Mouse (Mus musculus): ENCODE data around the gene Camkmt.

The Camkmt gene

DNA sequence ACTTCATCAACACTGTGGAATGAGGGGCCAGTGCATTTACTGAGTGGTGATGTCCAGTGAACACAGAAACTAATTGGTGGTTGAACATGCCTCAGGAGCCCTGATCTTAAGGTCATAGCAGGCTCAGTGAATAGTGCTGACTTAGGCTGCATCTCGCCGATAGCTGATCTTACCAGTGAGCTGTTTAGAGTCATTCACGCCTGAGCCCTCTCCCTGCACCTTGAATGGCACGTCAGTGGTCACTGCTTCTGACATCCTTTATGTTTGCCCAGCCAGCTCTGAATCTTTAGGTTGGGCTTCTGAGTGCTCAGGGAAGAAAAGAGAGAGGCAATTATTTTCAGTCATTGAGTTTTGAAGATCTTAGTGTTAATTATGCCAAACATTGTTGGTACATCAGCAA, 81.6 kb downstream of the Camkmt start:
- no peak for DNase-seq

DNA sequence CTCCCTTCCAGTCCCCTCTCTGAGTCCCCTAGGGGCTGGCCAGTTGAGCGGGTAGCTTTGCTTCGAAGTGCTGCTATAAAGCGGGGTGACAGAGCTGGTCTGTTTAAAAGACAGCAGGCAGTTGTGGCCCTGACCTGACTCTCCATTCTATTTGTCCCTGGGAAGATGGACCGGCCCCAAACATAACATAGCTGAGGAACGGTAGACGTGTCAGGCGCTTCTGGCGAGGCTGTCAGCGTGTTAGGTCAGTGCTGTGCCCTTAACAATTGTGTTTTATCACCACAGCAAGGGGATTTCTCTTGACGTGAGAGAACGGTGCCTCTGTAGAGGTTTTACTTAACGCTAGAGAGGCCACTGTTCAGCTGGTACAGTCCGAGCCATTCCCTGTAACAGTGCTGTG, 86.9 kb downstream of the Camkmt start:
- DNase-seq: no peak

DNA sequence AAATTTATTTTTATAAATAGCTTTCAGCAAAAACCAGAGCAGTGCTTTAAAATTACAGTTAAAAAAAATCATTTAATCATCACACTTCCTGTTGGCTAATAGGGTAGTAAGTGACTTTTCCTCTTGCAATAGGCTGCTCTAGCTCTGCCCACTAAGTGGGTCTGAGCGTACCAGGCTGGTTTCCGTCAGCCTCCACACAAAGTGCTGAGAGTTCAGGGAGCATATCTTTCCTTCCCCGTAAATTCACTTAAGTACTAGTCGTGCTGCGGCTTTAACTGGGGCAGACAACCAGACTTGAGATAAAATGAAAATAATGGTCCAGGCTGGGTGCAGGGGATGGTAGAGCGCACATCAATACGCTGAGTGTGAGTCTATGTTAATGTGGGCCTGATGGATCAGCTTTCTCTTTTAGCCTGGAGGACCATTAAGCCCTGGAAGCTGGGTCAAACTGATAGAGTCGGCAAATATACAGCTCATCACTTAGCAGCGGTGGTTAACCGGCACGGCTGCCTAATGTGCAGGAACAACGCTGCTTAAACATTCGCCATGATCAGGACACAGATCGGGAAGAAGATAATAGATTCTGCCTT, 90.2 kb downstream of the Camkmt start:
- no peak for DNase-seq

DNA sequence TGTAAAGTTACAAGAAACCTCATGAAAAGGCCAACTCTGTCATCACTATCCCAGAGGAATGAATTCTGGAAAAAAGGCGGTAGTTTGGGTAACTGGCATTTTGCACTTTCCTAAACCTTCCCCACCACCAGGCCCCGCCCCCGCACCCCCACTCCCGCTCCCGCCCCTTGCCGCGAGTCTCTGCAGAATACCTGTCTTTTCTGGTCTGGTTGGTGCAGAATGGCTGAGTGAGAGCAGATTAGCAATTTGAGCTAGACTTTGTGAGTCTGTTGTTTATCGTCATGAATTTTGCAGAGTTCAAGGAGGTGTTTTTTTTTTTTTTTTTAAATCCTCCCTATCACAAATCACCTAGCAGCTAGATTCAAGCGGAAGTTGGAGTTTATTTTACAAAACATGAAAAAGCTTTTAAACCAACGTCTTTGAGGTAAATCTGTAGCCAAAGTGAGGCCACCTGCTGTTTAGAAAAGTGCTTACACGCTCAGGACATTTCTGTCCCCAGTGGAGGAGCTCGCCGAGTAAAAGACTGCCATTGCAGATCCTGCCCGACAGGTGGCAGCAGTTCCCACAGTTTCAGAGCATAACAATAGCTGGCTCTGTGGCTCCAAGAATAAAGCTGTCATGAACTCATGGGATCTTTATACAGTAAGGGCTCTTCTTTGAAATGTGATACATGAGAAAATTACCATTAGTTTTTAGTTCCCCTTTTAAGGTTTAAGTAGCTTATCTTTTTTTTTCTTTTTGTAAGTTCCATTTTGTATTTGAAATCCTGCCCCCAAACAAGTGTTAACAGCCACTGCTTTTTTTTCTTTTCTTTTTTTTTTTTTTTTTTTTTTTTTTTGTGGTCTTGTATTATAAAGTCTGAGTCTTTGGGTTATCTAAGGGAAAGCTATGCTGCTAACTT, 99.1 kb downstream of the Camkmt start:
- peak; percentile 84 to 89 for DNase-seq

DNA sequence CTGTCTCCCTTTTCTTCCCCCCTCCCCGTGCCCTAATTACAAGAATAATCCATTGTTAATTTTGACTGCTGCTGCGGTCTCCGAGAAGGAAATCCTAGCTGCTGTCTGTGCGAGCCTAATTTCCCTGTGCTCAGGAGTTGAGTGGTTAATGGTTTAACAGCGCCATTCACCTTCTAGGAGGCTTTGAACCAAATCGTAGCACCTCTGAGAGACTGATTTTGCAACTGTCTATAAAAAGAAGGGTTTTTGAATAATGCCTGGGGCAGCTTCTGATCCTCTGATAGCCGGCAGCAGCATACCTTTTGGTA, 99.7 kb downstream of the Camkmt start:
- no peak for DNase-seq

DNA sequence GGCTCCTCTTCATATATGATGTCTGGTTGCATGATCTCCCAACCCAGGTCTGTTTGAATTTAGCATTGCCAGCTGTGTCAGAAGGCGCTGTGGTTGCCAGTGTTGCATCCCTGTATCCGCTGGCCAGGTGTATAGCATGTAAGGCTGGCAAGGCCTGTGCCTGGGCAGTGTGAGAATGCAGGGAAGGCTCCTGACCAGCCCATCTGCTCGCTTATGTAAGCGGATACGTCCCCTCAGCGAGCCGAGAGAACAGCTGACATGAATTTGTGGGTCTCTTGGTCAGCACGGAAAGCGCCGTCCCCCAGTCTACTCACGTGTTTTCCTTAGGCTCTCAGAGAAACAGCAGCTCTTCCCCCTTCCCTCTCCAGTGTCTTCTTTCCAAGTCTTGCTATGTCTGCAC, 102.9 kb downstream of the Camkmt start:
- DNase-seq: no peak

DNA sequence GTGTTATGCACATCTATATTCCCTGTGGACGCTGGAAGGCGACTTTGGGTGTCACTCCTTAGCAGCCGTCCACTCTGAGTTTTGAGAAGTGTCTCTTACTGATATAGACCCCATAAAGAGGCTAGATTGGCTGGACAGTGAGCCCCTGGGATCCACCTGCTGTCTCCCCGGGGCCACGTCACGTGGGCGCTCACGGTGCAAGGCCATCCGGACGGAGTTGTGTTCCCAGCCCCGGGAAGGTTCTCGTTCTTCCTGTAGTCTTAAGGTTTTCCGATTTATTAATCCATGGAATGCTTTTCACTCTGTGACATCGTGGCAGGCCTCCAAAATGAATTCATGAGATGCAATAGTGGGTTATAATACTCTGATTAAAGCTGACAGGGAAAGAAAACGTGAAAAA, 108.4 kb downstream of the Camkmt start:
- no peak for DNase-seq

DNA sequence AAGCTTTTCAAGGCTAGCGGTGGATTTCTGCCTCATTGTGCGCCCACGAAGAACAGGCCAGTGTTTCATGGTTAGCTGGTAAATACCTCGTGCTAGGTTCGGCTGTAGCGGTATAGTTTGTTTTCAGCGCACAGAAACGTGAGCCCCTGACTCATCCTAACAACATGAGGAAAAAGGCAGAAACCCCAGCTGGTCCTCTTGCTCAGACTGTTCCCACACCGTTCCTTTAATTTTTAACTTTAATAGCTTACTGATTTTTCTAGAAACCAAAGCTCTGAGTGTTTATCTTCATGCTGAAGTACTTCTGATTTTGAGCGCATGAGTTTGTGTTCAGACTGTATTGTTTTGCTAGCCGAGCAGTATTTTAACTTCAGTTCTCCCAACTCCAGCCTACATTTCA, 109.0 kb downstream of the Camkmt start:
- no peak for DNase-seq

DNA sequence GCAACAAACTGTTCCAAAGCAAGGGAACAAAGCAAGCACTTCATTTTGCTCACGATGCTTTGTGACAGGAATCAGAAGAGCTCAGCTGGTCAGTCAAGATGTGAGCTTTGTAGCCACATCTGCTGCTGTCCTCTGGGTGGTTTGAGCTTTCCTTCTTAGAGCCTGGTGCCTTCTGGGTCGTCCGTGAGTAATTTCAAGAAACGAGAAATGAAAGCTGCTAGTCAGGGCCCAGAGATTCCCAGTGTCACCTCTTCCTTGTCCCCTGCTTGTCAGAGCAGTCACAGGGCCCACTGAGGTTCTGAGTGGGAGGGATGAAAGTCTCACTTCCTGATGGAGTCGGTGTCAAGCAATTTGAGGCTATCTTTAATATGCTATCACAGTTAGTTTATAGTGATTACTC, 127.7 kb downstream of the Camkmt start:
- DNase-seq: no peak

DNA sequence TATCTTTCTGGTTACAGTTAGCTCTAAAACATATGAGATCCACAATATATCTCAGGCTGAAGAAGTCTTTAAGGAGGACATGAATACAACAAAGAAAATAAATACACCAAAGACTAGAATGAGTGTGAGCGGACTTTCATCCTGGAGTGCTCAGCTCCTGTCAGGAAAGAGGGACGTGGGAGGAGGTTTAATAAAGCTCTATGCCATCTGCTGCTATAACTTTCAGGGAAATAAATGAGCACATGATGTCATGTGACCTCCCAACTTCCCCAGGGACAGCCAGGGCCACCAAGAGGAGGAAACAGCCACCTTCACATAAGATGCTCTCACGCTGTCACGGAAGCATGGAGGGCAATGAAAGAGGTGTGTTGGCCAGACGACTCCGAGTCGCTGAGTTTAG, 151.8 kb downstream of the Camkmt start:
- no peak for DNase-seq

DNA sequence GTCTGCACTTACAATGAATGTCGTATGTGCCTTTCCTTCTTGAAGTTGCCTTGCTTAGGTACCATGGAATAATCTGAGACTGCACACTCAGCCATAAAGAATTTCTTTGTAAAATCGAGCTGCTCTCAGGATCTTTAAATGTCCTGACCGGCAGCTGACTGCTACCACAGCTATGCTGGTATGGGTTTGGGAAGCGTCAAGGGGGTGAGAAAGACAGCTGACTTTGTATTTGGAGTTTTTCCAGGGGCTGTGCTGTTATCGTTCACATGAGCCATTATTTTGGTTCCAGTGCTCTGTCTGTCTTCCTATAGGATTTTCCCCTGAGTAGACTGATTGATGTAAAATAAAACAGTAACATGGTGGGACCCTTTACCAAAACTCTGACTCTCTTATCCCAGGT, 158.6 kb downstream of the Camkmt start:
- no peak for DNase-seq

DNA sequence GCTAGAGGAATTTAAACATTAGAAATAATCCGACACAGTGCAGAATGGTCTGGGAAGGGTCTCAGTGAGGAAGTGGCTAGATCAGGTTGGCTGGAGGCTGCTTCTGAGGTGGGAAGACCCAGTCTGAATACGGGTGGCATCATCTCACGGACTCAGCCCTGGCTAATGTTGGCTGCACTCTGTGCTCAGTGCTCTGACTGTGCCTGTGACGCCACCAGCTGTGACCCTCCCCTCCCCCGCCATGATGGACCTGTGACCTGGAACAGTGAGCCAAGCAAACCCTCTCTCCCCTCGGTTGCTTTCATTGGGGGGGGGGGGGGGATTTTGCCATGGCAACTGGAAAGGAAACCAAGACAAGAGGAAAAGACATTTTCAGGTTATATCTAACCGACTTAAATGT, 159.4 kb downstream of the Camkmt start:
- no peak for DNase-seq

DNA sequence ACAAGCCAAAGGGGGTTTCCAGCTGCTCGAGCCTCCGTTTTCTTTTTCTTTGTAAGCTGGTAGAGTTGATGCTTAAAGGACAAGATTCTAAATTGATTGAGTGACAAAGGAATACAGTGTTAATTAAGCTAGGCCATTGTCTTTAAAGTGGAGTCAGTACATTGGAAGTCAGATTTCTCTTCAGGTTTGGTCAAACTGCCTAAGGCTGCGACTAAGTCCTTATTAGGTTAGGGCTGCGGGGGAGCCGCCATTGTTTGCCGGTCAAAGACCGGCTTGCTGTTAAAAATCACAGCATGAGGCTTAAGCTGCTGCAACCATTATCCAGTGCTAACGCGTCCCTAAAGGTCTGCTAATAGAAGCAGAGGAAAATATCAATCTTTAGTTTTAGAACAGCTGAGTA, 166.6 kb downstream of the Camkmt start:
- no peak for DNase-seq

DNA sequence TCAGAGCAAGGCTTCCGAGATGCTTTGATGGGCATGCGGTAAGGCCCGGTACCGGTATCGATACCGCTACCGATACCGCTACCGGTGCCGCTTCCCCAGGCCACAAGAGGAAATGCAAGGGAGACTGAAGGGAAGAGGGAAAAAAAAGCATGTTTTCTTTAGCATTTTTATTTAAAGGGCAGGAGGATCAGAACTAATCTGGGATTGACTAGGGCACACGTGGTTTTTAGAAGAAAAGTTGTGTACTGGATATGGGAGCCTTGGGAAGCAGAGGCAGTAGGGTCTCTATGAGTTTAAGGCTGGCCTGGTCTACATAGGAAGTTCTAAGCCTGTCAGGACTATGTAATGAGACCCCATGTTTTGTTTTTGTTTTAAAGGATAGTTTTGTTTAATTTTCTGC, 167.0 kb downstream of the Camkmt start:
- no peak for DNase-seq

DNA sequence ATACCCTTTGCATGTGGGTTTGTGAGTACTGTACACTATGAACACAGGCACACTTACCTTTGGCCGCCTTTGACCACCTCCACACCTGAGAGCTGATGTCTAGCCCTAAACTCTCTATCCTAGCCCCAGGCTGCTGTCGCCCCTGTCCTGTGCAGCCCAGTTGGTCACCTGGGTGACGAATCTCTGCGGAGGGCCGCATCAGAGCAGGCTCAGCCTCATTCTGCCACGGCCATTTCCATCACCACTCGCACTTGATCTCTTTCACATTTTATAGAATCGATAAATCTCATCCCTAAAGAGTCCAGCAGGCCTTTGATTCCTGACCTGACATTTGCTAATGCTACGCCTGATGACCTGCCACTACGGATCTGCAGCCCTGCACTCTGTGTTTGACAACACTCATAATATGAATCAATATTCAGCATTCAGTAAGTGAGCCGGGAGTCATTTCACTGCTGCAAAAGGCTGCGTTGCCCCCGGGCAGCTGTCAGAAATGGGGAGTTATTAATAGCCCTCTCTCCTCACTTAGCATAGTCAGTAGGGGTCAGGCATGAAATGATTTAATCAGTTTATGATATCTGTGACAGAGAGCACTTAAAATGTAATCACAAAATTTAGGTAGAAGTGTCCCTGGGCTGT, 168.5 kb downstream of the Camkmt start:
- no peak for DNase-seq

DNA sequence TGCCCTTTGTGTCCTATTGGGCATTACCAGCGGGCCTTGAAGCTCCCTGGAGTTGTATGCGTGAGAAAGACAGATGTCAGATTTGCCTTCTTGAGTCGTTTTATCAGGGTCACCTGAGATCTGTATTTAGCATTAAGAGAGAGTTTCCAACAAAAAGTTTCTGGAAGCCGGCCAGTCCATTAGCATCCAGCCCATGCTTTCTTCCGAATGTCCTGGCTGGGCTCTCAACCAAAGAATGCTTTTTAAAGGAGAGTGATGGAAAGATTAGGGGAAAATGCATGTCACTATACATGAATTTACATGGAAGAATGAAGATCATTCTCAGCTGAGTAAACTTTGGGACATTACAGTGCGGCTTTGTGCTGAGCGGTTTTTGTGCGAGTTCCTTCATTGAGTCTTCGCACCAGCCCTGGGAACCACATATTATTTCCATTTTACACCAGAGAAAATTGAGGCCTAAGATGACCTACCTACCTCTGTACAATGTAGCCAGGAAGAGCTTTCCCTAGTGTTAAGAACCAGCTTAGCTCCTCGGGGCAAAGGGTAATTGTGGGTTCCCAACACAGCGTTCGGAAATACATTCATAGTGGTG, 176.6 kb downstream of the Camkmt start:
- no peak for DNase-seq

DNA sequence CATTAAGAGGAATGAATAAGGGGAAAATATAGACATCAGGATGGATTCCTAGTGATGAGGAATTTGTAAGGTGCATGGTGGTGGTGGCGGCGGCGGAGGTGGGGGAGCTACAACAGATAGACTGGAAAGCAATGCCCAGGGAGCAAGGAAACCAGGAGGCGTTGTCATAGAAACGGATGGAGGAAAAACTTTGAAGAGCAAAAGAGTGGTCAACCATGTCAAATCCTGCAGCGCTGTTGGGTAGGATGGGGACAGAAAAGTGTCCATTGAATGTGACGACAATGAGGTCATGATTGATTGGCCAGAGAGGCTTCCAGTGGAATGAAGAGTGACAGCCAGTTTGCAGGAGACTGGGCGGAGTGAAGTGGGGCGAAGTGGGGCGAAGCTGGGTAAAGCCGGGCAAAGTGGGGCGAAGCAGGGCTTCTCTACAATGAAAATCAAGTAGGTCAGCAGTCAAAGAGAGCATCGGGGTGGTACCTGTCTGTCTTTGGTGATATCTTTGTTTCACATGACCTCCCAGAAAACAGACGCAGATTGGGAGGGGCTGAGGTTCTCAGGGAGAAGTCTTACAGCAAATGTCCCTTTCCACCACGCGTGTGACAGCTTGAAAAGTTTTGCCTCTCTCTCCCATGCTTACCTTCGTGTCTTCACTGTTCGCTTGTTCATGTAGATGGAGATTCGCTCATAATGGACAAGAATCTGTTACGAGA, 181.3 kb downstream of the Camkmt start:
- no peak for DNase-seq

DNA sequence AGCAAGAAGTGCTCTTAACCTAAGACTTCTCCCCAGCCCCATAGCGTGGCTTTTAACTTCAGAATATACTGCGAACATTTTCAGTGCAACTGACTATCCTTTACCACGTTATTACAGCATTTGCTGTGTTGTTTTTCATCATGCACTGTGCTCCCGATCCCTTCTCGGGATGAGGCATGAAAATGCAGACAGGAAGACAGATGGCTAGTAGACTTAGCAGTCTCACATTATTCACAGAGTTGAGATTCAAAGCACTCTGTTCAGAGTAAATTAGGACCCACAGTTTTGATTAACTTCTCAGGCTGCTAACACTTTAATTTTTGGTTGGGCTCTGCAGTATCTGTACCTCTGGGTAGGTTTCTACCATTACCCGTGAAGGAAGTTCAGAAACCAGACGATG, 189.4 kb downstream of the Camkmt start:
- no peak for DNase-seq

DNA sequence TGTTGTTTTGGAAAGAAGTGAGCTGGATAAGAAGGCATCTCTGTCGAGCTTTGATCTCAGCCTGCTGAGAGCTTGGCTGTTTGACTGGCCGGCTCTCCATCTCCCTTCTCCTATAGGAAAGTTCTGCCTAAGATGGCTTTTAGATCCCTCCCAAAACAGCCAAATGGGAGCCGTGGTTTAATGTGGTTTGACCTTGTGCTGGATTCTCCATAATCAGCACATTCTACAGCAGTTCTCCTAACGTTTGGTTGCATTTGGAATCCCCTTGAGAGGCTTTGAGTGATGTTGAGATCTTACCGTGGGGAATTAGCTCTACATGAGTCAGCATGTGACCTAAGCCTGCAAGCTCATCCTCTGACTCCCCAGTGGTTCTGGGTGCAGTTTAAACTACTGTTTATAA, 192.1 kb downstream of the Camkmt start:
- no peak for DNase-seq

DNA sequence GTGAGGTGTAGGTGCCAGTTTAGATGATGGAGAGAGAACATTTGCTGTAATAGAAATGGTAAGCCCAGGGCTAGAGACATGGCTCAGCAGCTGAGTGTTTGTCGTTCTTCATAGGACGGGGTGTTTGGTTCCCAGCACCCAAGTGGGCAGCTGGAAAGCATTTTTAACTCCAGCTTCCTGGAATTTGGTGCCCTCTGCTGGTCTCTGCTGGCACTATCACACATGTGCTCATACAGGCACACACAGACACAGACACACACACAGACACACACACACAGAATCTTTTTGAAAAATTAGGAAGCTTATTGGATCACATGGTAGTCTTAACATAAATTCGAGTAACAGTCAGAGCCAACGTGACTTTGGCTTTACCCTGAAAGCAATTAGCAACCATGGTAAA, 200.8 kb downstream of the Camkmt start:
- no peak for DNase-seq

DNA sequence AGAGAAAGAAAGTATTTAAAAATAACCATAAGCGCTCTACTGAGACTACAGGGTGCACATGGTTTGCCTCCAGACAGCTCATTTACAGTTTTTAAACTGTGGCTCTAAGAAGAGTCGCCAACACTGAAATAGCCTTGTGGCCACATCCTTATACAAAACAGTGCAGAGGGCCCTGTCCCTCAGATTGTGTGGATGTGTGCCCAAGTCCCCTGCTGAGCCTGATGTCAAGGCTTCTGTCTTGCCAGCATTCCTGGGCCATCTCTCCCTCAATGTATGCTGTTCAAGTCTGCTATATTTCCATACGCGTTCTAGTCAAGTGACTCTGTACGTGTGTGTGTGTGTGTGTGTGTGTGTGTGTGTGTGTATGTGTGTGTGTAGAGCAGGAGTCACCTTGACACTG, 201.2 kb downstream of the Camkmt start:
- peak; percentile 72 to 83 for DNase-seq

DNA sequence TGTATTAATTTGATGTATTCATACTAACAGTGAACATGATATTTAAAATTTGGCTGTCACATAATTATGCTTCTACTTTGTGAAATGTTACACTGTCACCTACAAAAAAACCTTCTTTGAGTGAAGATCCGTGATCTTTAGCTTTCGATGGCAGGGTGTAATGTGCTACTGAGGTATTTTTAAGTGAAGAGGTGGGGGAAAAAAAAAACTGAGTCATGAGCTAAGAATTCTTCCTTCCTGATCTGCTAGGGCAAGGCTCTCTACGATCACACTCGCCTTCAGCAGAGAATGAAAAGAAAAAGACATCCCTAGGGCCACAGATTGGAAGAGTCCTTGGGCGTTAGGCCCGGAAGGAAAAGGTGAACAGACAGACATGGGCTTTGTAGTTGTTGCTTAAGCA, 201.9 kb downstream of the Camkmt start:
- DNase-seq: no peak

DNA sequence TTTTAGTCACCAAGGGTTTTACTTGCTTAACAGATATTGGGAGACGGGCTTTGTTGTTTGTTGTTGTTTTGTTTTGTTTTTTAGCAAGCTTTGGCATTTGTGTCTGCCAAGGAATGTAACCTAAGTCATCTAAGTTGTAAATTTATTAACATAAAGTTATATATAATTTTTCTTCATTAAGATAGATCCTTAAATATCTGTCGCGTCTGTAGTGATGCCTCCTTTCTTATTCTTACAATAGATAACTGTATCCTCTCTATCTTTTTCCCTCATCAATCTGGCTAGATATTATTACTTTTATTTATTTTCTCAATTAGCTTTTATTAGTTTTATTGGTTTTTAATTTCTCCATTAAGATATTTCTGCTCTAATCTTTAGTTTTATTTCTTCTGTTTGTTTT, 213.3 kb downstream of the Camkmt start:
- no peak for DNase-seq

Data from cerebellum, postnatal 25 days (tissue).